Mouse (Mus musculus): Measurements from ENCODE around the gene Ust.
"Not testable (repeated sequence)": the region's sequence is repeated elsewhere in the genome, so short reads cannot be mapped to it uniquely, and the experiment has no call there.

The Ust gene

DNA sequence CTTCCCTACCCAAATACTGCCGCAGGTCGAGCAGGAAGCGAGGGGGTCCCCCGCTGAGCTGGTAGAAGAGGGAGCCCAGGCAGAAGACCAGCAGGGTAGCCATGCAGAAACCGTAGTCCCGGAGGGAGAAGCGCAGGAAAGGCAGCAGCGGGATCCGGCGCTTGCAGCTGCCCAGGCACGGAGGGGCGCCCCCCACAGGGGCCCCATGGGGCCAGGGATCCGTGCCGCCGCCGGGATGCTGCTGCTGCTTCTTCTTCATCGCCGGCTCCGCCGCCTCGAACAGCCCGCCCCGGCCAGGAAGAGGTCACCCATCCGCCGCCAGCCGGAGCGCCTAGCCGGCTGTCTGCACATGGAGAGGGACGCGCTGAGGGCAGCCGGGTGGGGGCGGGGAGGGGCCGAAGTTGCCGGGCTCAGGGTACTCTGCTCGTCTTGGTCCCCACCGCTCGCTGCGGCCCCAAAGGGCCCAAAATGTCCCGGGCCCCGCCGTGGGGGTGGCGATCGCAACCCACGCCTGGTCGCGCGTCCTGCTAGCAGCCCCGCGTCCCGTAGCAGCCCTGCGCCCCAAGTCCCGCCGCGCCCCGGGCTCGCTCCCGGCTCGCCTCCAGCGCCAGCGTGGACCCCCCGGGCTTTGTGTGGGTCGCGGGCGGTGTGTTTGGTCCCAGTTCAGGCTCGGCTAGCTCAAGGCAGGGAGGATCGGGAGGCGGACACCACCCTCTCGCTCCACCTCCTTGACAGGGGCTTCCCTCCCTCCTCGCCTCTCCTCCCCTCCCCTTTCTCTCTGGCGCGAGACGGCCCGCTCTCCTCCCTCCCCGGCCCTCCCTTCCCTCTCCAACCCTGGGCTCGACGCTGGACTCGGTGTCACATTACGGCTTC, at the start of gene Ust:
Ust (minus strand) TSS at position 685 of the 873 bp plus-strand sequence.
- DNase-seq (ENCODE audit: low read depth, low spot score): peak; percentile 42

DNA sequence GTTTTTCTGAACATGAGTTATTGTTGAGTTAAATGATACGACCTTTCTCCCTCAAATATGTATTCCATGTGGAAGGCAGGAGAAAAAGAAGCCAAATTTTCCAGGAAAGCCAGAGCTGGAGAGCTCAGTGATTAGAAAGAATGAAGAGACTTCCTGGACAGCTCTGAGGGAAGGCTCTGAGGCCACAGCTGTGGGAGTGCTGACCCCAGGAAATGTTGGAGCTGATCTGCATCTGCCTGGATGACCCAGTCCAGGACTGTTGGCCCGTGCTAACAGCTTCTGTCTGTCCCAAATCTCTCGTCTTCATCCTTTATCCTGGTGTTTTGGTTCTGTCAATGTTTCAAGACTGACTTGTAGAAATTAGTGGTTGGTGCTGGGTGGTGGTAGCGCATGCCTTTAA, 42.7 kb upstream of the Ust start:
- DNase-seq (ENCODE audit: low read depth, low spot score): no peak

DNA sequence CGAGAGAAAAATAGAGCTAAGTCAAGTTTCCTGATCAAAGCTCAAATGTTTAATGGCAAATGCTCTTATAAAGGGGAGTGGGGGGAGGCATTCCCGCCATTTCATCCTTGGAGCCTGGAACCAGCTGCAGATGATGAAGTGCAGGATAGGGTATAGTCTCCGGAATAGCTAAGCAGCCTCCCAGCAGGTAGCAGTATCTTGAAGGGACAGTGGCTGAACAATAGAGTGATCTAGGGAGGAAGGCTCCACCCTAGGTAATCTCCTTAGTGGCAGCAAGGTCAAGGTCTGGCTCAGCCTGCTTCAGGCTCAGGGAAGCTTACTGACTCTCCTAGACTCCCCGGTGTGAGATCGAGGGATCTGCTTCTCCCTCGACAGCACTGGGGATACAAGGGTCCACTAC, 40.9 kb upstream of the Ust start:
- DNase-seq (ENCODE audit: low read depth, low spot score): not testable (repeated sequence)

DNA sequence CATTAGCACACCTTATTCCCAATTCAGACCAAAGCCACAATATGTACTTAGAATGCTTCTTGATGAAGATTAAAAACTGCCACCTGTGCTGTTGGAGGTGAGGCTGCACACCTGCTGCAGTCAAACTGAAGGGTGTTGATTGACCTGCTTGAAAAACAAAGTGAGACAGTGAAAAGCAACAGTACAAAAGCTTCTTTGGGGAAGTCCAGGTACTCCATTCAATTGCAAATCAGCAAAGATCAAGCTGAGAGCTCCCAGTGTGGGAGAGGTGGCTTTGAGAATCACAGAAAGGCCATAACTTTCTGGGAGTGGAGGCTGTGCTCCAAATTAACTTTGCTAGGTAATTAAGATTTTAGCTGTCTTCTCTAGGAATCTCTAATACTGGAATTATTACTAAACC, 33.6 kb upstream of the Ust start:
- not testable (repeated sequence) for DNase-seq (ENCODE audit: low read depth, low spot score)

DNA sequence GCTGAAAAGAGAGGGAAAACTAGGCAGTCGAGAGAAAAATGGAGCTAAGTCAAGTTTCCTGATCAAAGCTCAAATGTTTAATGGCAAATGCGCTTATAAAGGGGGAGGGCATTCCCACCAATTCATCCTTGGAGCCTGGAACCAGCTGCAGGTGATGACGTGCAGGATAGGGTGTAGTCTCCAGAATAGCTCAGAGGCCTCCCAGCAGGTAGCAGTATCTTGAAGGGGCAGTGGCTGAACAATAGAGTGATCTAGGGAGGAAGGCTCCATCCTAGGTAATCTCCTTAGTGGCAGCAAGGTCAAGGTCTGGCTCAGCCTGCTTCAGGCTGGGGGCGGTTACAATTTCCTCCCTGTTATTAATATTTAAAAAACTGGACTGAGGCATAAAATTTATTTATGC, 33.0 kb upstream of the Ust start:
- DNase-seq (ENCODE audit: low read depth, low spot score): not testable (repeated sequence)

DNA sequence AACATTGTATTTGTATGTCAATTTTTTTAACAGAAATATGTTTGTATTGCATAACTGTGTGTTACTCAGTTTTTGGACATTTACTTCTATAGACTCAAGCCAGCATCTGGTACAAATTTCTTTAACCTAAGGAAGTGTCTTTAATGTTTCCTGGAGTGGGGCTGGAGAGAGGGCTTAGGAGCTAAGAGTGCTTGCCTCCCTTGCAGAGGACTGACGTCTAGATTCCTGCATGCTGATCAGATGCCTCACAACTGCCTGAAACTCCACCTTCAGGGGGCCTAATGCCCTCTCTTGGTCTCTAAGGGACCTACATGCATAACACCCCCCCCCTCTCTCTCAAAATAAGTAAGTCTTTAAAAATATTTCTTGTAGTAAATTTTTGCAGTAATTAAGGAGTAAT, 22.9 kb upstream of the Ust start:
- DNase-seq (ENCODE audit: low read depth, low spot score): no peak

DNA sequence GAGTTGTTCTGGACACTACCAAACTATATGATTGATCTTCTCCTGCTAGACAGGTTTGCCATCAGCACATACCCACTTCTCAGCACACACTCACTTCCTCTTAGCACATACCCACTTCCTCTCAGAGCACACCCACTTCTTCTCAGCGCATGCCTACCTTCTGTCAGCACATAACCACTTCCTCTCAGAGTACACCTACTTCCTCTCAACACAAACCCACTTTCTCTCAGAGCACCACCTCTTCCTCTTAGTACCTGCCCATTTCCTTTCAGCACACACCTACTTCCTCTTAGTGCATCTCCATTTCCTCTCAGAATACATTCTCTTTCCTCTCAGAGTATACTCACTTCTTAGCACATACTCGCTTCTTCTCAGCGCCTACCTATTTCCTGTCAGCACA, 16.8 kb upstream of the Ust start:
- no peak for DNase-seq (ENCODE audit: low read depth, low spot score)

DNA sequence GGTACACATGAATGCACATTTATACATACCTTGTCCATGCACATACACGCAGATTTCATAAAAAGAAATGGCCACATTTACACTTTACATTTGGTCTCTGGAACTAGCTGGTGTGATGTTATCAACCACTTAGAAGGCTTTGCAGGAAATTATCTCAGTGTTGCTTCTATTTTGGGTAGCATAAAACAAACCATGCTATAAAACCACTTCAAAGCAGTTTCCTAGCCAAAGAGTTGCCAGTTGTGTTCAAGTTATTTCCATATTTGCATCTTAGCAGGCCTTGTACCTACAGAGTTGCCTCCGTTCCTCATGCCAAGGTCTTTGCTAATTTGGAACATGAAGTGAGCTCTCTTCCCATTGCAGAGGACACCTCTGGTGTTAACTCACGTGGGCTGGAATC, 13.0 kb upstream of the Ust start:
- DNase-seq (ENCODE audit: low read depth, low spot score): no peak

DNA sequence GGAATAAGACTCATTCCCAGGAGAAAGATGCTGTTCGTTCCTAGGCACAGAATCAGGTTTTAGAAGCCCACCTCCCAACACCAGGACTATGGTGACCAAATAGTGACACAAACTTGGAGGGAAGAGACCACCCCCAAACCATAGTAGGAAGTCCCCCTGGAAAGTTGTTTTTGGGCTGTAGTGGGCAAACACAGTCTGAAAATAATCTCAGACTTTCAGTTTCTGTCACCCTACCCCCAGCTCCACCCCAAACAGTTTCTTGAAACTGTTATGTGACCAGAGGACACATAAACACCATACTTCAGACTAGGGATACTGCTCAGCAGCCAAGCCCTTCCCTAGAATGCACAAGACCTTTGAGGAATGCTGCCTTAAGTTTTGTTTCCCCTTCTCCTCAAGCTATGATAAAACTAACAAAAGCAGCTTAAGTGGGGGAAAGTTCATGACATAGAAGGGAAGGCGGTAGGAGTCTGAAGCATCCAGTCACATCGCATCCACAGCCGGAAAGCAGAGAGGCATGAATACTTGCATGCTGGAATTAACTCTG, 12.0 kb upstream of the Ust start:
- no peak for DNase-seq (ENCODE audit: low read depth, low spot score)

DNA sequence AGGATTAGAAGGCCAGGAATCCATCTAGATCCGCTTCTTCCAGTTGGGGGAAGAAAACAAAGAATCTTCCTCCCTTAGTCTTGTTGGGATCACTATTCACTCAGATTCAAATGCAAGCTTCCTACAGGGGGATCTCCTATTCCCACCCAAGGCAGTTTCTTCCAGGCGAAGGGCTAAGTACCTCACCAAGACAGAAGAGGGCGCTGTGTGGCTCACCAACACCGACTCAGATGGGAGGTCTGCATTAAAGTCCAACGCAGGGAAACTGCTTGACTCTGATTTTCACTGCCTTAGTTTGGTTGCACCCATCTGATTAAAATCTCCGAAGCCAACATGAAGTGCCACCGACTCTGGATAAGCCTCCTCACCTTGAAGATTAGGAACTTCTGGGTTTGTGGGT, 10.5 kb upstream of the Ust start:
- DNase-seq (ENCODE audit: low read depth, low spot score): no peak

DNA sequence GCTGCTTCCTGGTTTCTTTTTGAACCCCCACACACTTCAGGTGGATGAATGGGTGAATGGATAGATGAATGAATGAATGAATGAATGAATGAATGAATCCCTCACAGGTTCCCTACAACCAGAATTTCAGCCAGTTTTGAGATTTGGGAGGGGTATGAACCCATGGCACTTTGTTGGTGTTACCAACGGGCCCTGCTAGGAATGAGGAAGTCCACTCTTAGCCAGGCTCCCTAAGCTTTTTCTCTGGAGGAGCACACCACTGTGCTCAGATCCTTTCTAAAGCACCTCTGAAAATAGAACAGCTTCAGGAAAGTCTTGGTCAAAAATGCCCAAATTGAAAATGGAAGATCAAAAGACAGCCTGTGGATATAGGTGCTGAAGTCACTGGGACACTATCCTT, 6.7 kb upstream of the Ust start:
- no peak for DNase-seq (ENCODE audit: low read depth, low spot score)

DNA sequence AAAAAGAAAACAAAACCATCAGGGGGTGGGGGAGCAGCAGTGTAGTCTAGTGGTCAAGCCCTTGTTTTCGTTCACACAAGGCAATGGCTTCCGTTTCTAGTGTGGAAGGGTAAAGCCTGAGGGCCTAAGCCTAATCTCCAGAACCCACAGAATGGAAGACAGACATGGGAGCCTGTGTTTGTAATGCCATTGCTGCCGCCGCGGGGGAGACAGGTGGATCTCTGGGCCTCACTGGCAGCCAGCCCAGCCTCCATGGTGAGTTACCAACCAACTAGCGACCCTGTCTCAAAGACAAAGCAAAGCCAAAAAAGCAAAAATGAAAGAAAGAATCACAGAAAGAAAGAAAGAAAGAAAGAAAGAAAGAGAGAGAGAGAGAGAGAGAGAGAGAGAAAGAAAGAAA, 2.9 kb upstream of the Ust start:
- DNase-seq (ENCODE audit: low read depth, low spot score): no peak

DNA sequence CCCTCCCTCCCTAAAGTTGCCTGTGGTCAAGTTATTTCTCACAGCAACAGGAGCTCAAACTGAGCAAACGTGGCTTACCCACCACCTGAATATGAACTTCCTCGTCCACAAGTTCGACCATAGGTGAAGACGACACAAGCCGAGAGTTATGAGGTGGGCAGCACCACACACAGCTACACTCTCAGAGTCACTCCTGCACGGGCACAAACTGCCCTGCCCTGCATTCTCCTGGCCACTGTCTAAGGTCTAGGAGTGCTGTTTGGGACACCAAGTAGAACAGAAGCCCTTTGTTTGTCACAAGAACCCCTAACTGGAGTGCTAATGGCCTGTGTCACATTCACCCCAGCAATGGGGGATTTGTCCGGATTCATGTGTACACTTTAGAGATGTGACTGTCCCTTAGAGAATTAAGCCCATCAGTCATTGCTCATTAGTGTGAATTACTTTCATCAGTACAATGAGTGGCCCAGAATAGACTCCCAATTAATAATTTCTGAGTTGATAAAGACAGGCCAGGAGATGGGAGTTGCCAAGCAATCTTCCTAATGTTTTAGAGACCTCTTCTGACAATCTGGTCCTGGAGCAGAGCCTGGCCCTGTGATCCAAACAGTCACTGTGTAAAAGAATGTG, 2.3 kb upstream of the Ust start:
- DNase-seq (ENCODE audit: low read depth, low spot score): no peak

DNA sequence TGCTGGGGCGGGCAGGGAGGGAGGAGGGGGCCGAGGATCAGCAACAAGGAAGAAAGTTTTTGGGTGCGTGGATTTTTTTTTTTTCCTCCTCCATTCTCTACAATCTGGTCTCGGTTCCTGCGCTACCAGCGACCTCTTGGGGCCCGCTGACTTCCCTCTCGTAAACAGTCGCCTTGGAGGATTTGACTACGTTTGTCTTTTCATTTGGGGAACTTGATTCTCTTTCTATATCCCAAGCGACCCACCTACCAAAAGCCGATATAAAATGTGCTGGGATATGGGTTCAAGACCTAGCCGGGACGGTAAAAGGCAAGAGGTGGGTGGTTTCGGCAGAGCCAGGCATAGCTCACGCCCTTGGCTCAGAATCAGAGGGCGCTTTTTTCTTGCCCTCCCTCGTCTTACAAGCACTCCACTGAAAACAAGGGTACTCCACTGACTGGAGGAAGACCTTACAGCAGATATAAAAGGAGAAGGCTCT, 428 bp upstream of the Ust start:
- no peak for DNase-seq (ENCODE audit: low read depth, low spot score)

DNA sequence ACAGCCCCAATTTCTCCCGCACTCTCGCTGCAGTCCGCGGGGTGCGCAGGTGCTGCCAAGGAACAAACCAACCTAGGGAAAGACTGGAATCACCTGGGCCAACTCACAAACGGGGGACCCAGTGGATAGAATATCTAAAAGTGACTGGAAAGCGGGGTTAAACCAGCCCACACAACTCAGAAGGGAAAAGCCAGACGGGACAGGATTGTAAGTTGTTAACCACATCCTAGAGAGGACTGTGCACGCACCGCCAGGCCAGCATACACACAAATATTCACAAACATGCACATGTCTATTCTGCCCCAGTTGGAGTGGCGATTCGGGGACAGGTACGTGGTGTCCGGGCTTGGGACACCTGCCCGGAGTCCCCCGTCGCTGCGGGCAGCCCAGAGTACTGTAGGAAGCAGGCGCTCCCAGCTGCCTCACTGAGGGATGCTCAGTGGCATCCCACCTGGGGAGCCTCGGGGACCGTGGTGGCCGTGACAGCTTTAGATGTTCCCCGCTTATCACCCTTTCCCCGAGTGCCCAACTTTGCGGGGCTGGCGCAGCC, 959 bp downstream of the Ust start:
- DNase-seq (ENCODE audit: low read depth, low spot score): no peak

DNA sequence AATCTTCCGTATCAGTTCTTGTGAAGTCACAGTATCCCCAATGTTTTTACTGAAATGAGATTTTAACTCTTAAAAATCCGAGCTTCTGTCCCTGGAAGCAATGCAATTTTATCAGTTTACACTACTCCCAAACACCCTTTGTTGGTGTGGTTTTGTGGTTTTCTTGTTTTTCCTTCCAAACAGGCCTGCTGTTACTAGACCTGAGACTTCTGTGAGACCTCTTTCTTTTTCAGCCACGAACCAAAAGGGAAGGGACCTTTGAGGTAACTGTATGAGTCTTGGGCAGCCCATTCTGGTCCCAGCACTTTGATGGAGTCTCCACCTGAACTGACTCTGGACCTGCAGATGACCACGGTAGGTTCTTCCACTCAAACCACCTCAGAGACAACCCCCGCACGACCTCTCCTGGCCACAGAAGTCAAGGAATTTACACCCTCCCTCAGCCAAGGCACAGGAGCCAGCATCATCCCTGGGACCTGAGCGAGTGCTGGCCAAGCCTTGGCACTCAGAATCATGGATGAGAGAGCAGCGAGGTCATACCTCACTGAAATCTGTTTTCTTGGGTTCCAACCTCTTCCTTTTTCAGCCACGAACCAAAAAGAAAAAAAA, 1.6 kb downstream of the Ust start:
- DNase-seq (ENCODE audit: low read depth, low spot score): no peak

DNA sequence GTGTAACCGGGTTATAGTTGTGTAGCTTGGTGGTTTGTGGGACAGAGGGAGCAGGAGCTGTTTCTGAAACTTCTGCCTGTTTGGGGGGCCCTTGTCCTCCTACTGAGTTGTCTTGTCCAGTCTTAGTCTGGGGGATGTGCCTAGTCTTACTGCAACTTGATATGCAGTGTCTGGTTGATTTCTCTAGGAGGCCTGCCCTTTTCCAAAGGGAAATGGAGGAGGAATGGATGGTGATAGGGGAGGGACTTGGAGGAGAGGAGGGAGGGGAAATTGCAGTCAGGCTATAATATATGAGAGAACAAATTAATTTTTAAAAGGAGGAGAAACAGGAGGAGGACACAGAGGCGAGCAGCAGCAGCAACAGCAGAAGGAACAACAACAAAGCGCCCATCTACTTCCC, 4.9 kb downstream of the Ust start:
- DNase-seq (ENCODE audit: low read depth, low spot score): no peak

DNA sequence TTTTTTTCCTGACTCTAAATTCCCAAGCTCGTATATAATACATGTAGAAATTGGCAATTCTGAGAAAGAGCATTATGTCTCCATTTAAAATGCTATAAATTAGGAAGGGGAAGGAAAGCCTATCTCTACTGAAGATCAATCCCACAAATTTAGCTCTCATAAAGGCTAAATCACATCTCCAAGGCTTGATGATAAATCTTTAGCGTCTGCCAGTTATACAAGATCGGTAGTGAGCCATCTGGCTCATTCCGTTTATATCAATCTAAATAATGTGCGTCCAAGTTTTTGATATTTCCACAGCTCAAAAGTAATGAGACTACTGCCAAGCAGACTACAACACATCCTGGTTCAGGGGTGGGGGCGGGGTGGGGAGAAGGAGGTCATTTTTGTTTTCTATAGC, 6.4 kb downstream of the Ust start:
- peak; percentile 34 for DNase-seq (ENCODE audit: low read depth, low spot score)

DNA sequence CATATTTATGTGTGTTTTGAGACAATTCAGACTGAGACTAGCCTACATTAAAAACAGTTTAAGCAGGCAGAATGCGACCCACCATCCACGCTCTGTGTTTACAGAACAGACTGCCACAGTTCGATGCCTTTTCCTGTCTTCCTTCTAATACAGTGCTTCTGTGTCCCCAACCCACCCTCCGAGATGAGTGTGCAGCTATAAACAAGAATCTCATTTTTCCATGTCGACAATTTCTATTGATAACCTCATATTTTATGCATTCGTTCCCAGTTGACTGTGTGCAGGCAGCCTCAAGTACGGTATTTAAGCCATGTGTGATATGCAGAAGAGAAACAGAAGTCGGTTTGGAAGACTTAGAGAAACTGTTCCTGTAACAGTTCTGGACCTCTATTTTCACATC, 6.9 kb downstream of the Ust start:
- DNase-seq (ENCODE audit: low read depth, low spot score): no peak

DNA sequence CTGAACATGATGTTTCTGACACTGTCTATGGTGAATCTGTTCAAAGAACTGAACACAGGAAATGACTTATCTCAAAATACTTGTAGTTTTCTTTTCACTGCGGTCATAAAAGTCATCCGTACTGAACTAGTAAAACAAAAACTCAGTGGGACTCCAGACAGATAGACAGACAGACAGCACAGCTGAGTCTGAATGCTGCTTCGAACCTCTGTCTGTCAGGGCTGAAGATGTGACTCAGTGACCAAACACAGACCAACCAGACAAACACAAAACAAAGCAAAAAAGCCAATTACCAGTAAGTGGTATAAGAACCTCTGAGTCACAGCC, 12.4 kb downstream of the Ust start:
- no peak for DNase-seq (ENCODE audit: low read depth, low spot score)

DNA sequence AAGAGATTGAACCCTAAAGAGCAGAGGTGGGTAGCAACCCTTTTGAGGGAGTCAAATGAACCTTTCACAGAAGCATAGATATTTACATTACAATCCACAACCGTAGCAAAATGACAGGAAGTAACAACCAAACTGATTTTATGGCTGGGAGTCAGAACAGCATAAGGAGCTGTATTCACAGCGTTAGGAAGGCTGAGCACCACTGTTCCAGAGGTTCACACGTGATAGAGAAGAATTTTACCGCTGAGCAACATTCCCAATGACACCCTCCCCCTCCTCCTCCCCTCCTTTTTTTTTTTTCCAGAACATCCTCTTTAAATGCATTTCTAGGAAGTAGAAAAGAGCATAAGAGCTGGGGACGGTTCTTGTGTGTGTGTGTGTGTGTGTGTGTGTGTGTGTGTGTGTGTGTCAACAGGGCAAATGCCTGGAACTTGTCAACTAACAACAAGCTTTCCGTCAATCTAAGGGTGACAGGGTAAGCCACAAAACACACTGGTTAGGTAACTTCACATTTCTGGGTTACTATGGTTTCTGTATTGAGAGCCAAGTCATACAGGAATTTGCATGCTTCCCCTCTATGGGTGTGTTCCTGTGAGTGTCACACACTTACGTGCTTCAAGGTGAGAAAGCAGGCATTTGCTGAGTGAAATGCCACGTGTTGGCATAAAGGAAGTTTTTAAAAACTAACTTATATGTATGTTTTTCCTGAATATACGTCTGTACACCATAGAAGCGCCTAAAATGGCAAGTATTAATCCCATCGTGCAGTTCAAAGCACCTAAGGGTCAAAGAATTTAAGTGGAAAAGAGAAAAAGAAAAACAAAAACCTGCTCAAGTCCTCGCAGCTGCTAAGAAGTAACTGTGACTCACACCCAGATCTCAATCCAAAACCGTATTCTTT, 13.0 kb downstream of the Ust start:
- no peak for DNase-seq (ENCODE audit: low read depth, low spot score)
